Mouse (Mus musculus): Measurements from ENCODE around the gene Kpna7. TPM values are rescaled to one million over a fixed set of nuclear protein-coding genes. Genes with fewer than 3 reads are reported as not detected.
"Not testable (repeated sequence)": the region's sequence is repeated elsewhere in the genome, so short reads cannot be mapped to it uniquely, and the experiment has no call there.

Kpna7 gene
- polyA plus RNA-seq (2021): 0.21 TPM

DNA sequence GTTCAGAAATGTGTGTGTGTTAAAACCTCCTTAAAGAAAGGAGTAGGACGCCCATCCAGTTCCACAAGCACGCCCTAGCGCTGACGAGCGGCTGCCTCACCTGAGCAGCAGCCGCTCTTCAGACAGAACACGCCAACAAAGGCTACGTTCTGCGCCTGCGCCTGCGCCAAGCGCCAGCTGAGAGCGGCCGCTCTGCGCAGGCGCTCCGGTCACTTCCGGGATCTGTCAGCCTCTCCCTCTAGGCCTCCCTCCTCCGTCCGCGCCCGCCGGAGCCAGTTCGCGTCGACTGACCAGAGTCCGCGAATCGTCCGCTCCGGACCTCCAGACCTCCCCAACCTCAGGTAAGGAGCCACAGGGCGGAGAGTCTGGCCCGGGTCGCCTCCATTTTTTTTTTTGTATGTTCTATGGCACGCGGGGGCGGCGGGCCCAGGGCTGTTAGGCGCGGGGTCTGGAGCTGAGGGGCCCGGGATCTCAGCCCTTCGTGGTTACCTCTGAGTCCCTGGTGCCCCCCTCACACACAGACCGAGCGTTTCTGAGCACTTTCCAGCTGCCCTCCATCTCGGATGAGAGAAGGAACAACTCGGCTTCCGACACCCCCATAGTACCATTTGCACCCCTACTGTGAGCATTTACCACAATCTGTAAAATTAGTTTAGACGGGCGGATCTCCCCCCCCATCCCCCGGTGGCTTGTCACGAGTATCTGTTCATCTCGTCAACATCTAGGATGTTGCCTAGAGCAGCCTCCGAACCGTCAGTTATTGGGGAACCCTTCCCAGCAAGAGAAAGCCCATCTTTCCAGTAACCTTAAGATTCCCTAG is at the start of gene Kpna7, which contains the start of gene Arpc1a:
Gene Kpna7, minus strand, starts transcription at position 399 of the 820 bp plus-strand sequence.
Gene Arpc1a, plus strand, starts transcription at position 199 of the 820 bp plus-strand sequence.
- TF ChIP-seq CTCF (IDR thresholded peaks at IDR 0.05): no peak
- H3K27me3 ChIP-seq: no peaks in the 10 kb centered on the region
- in situ Hi-C loops (cut with MboI; ENCODE audit: low pct_unique_long_range_greater_than_20kb): no loop called here
- DNase-seq (ENCODE audit: low read depth, low spot score) (peak; percentile 68), ATAC-seq (peak; percentile 95)
- ChIA-PET POLR2A (interaction anchor here (0.6 to 1.9 kb wide), 9 partner anchors 8 to 44 kb away, joined by 3 to 9 read pairs (median 3); partner anchors contain the start of gene Arpc1b), CTCF (no interaction called here)

- H3K27me3 ChIP-seq; in situ Hi-C loops (cut with MboI; ENCODE audit: low pct_unique_long_range_greater_than_20kb); ATAC-seq; DNase-seq (ENCODE audit: low read depth, low spot score): not testable (repeated sequence)
- ChIA-PET POLR2A (interaction anchor here (0.7 kb wide), 1 partner anchor 14 kb away, joined by 3 read pairs; no protein-coding TSS in a partner anchor), CTCF (interaction anchor here (1.7 kb wide), 1 partner anchor 9 kb away, joined by 5 read pairs; no protein-coding TSS in a partner anchor)
These were observed 49.4 kb upstream of the Kpna7 start for GRCm38 (mm10) chr5:145133275-145133674.

- H3K27me3 ChIP-seq: no peaks in the 10 kb centered on the region
- in situ Hi-C loops (cut with MboI; ENCODE audit: low pct_unique_long_range_greater_than_20kb): no loop called here
- no peak for DNase-seq (ENCODE audit: low read depth, low spot score)
- POLR2A ChIA-PET: interaction anchor here (1.4 kb wide), 1 partner anchor 14 kb away, joined by 6 read pairs; no protein-coding TSS in a partner anchor
- CTCF ChIA-PET: interaction anchor here (0.8 kb wide), 1 partner anchor 10 kb away, joined by 3 read pairs; no protein-coding TSS in a partner anchor
- TF ChIP-seq CTCF (IDR thresholded peaks at IDR 0.05): no peak
- no peak for ATAC-seq
These were observed 47.2 kb upstream of the Kpna7 start for GRCm38 (mm10) chr5:145130995-145131394.

DNA sequence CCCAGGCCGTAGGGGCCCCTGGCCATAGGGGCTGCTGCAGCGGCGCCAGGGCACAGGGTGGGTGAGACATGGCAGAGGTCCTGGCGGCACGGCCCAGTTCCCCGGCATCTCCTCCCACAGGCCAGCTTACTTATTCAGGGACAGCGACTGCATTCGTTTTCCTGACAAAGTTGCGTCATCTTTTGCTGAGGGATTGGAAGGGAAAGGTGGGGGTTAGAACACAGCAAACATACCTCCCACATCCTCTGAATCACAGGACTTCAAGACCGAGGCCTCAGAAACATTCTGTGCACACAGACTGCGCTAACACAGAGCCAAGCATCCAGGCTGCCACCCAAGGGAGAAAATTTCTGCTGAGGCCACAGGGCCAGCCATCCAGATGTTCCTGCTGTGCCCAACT is 46.4 kb upstream of the Kpna7 start:
- ATAC-seq (peak; percentile 85), DNase-seq (ENCODE audit: low read depth, low spot score) (peak; percentile 79)
- in situ Hi-C loops (cut with MboI; ENCODE audit: low pct_unique_long_range_greater_than_20kb): no loop called here
- H3K27me3 ChIP-seq: no peaks in the 10 kb centered on the region
- POLR2A ChIA-PET: interaction anchor here (1.4 kb wide), 1 partner anchor 13 kb away, joined by 6 read pairs; no protein-coding TSS in a partner anchor
- CTCF ChIA-PET: interaction anchor here (0.8 kb wide), 1 partner anchor 9 kb away, joined by 3 read pairs; no protein-coding TSS in a partner anchor
- no peak for TF ChIP-seq CTCF (IDR thresholded peaks at IDR 0.05)

- CTCF ChIA-PET; DNase-seq (ENCODE audit: low read depth, low spot score); in situ Hi-C loops (cut with MboI; ENCODE audit: low pct_unique_long_range_greater_than_20kb); ATAC-seq; H3K27me3 ChIP-seq: not testable (repeated sequence)
- POLR2A ChIA-PET: interaction anchor here (1.4 kb wide), 1 partner anchor 13 kb away, joined by 6 read pairs; no protein-coding TSS in a partner anchor
These were observed 45.9 kb upstream of the Kpna7 start for GRCm38 (mm10) chr5:145129773-145130172.

GRCm38 (mm10) chr5:145129124-145129523 is 45.3 kb upstream of the Kpna7 start:
- POLR2A ChIA-PET: interaction anchor here (0.8 to 1.1 kb wide), 2 partner anchors 10 to 12 kb away, joined by 3 to 4 read pairs; no protein-coding TSS in a partner anchor
- in situ Hi-C loops (cut with MboI; ENCODE audit: low pct_unique_long_range_greater_than_20kb): no loop called here
- no peak for ATAC-seq
- no peaks in the 10 kb centered on the region for H3K27me3 ChIP-seq
- no peak for TF ChIP-seq CTCF (IDR thresholded peaks at IDR 0.05)
- CTCF ChIA-PET: no interaction called here
- DNase-seq (ENCODE audit: low read depth, low spot score): no peak

- H3K27me3 ChIP-seq: no peaks in the 10 kb centered on the region
- in situ Hi-C loops (cut with MboI; ENCODE audit: low pct_unique_long_range_greater_than_20kb): no loop called here
These were observed 42.8 kb upstream of the Kpna7 start for GRCm38 (mm10) chr5:145126580-145126979.

GRCm38 (mm10) chr5:145123396-145123795 is 39.6 kb upstream of the Kpna7 start:
- POLR2A ChIA-PET: interaction anchor here (0.9 kb wide), 1 partner anchor 40 kb away, joined by 3 read pairs; no protein-coding TSS in a partner anchor
- CTCF ChIA-PET: interaction anchor here (1.3 kb wide), 1 partner anchor 16 kb away, joined by 3 read pairs; no protein-coding TSS in a partner anchor
- no peak for DNase-seq (ENCODE audit: low read depth, low spot score)
- ATAC-seq: no peak
- in situ Hi-C loops (cut with MboI; ENCODE audit: low pct_unique_long_range_greater_than_20kb): no loop called here
- no peak for TF ChIP-seq CTCF (IDR thresholded peaks at IDR 0.05)
- no peaks in the 10 kb centered on the region for H3K27me3 ChIP-seq

More at GRCm38 (mm10) chr5:145126580-145126979, 42.8 kb upstream of the Kpna7 start:
- POLR2A ChIA-PET: no interaction called here
- DNase-seq (ENCODE audit: low read depth, low spot score): no peak
- CTCF ChIA-PET: interaction anchor here (0.9 to 1.3 kb wide), 2 partner anchors 10 to 16 kb away, joined by 3 to 6 read pairs; no protein-coding TSS in a partner anchor
- TF ChIP-seq CTCF (IDR thresholded peaks at IDR 0.05): no peak
- no peak for ATAC-seq

DNA sequence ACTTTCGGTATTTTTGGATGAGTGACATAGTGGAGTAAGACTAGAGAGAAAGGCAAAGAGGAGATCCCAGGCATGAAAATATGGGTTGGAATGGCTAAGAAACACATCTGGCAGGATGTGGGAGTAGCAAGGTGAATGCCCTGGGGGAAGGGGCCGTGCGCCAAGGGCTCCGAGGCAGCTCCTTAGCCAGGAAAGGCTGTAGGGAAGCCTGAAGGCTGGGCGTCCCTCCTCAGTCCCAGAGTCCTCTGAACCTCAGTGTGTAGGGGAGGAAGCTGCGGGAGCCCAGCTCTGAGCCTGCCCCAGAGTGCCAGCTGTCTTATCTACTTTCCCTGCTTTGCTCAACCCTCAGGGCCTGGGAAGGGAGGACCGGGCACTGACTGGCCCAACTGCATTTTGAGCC is 37.1 kb upstream of the Kpna7 start:
- POLR2A ChIA-PET: interaction anchor here (1.0 kb wide), 1 partner anchor 38 kb away, joined by 3 read pairs; the partner anchor contains the start of gene Arpc1a

GRCm38 (mm10) chr5:145119385-145119784 is 35.6 kb upstream of the Kpna7 start:
- H3K27me3 ChIP-seq: no peaks in the 10 kb centered on the region
- DNase-seq (ENCODE audit: low read depth, low spot score) (no peak), ATAC-seq (no peak)
- CTCF ChIA-PET: no interaction called here
- no peak for TF ChIP-seq CTCF (IDR thresholded peaks at IDR 0.05)
- POLR2A ChIA-PET: interaction anchor here (0.7 to 0.9 kb wide), 3 partner anchors 8 to 14 kb away, joined by 3 to 4 read pairs (median 3); no protein-coding TSS in a partner anchor
- in situ Hi-C loops (cut with MboI; ENCODE audit: low pct_unique_long_range_greater_than_20kb): no loop called here

More for the DNA sequence above, 37.1 kb upstream of the Kpna7 start:
- H3K27me3 ChIP-seq: no peaks in the 10 kb centered on the region
- in situ Hi-C loops (cut with MboI; ENCODE audit: low pct_unique_long_range_greater_than_20kb): no loop called here
- CTCF ChIA-PET: interaction anchor here (0.8 kb wide), 1 partner anchor 10 kb away, joined by 3 read pairs; no protein-coding TSS in a partner anchor
- DNase-seq (ENCODE audit: low read depth, low spot score): no peak
- TF ChIP-seq CTCF (IDR thresholded peaks at IDR 0.05): no peak
- no peak for ATAC-seq

Data from Patski (cell line).